Mouse (Mus musculus): Measurements from ENCODE around the gene Mxd1. TPM values are rescaled to one million over a fixed set of nuclear protein-coding genes. Genes with fewer than 3 reads are reported as not detected.

Gene Mxd1
- polyA plus RNA-seq, 1 experiment from 2014 or later = 11.2 TPM

DNA sequence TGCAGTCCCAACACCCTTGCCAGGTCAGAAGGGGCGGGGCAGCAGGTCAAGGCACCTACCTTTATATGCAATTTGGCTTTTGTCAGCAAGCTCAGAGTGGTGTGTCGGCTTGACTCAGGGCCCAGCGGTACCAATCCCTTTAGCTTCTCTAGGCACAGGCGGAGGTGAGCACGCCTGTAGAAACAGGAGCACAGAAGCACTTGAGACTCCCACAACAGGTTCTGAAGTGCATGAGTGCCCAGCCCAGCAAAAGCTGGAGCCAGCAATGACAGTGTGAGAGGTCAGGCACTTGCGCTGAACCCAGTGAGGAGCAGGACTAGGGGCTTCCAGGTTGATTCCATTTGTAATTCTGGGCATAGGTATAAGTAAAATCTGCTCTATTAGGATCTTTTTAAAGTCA is 15.9 kb downstream of the Mxd1 start:
- no peak for DNase-seq (ENCODE audit: low spot score)

DNA sequence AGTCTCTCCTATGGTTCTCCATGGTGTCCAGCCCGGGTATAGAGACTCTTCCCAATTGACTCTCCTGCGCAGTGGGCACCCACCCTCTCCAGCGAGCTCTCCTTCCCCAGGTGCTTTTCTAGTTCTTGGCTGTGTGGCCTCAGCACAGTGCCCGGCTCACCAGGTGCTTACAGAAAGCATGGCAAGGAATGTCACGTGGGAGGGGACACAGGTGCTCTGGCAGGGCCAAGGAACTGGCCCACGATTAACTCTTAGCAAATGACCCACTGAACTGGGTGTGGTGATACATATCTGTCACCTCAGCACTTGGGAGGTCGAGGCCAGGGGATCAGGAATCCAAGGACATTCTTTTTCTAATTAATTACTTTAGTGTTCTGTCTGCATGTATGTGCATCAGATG is 22.8 kb downstream of the Mxd1 start:
- no peak for DNase-seq (ENCODE audit: low spot score)

DNA sequence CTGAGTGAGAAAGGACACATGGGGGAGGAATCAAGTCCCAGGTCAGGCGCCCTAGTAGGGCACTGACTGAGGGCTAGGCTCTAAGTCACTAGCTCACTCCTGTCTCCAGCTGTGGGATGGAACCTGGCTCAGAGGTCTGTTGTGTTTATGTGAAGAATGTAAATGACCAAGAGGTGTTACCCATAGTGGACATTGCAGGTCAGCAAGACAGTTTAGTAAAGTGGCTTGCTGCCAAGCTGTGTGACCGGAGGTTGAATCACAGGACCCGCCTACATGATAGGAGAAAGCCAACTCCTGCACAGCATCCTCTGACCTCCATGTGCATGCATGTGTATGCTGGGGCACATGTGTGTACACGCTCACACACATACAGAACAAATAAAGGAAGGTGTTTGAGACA is 23.4 kb downstream of the Mxd1 start:
- DNase-seq (ENCODE audit: low spot score) = no peak

DNA sequence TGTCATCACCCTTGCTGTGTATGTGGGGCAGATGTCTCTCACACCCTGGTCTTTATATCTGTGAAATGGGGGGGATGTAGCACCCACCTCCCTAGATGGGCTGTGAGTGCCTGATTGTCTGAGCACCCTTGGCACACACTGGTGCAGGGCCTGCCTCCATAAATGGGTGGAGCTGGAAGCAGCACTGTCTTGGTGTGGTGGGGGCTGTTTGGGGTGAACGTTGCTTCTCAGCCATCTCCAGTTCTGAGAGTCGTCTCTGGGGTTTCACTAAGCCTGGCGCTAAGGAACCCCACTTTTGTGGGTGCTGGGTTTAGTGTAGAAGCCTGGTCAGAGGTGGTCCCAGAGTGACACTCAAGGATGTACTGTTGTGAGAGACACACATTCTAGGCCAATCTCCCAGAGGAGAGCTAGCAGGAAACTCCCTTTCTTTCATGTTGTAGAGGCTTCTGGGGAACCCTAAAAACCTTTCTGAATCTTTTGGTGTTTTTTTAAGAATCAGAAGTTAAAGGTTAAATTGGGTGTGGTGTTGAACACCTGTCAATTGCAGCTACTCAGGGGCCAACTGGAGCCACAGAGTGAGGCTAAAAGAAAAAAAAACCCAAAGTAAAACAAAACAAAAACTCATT is 24.1 kb downstream of the Mxd1 start:
- peak; percentile 35 for DNase-seq (ENCODE audit: low spot score)

DNA sequence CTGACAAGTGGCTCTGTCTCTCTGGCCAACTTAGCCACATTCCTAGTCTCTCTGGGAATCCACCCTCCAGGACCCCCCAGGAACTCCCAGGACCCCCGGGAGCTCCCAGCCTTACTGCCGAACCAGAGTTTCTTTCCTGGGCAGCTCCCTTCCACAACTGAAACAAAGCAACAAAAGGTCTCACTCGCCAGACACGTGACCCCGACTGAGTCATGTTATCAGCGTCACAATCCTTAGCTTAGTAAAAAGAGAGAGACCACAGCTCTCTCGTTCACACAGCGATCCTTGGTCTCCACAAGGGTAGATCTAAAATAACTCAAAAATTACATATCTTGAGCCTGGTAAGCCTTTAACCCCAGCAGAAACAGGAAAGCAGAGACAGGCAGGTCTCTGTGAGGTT is 27.2 kb downstream of the Mxd1 start:
- DNase-seq (ENCODE audit: low spot score) = no peak

DNA sequence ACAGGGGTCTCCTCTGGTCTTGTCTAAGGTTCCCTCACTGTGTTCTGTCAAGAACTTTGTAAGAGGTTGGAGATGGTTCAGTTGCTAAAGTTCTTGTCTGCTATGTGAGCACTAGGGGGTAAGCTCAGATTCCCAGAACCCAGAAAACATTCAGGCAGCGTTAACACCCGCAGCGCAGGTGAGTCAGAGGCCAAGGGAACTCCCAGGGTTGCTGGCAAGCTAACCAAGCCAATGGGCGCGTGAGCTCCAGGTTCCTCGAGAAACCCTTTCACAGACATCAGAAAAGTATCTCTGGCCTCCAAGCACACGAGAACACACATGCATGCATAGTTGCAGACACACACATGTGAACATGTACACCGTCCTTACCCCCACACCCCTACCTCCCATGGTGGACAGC is 28.2 kb downstream of the Mxd1 start:
- DNase-seq (ENCODE audit: low spot score) = no peak

DNA sequence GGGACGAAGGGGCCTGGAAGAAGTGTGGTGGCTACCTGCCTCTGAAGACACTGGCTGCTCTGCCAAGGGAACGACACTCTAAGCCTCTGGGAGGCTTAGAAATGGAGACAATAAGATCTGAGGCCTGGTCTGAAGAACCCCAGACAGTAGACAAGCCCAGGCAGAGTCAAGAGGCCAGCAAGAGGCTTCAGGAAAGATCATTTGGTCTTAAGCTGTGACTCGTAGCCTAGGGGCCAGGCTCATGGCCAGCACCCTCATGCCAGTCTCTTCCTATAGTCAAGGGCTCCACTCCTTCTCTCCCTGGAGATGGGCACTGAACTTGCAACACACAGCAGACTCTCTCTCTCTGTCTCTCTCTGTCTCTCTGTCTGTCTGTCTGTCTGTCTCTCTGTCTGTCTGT is 28.8 kb downstream of the Mxd1 start:
- no peak for DNase-seq (ENCODE audit: low spot score)

DNA sequence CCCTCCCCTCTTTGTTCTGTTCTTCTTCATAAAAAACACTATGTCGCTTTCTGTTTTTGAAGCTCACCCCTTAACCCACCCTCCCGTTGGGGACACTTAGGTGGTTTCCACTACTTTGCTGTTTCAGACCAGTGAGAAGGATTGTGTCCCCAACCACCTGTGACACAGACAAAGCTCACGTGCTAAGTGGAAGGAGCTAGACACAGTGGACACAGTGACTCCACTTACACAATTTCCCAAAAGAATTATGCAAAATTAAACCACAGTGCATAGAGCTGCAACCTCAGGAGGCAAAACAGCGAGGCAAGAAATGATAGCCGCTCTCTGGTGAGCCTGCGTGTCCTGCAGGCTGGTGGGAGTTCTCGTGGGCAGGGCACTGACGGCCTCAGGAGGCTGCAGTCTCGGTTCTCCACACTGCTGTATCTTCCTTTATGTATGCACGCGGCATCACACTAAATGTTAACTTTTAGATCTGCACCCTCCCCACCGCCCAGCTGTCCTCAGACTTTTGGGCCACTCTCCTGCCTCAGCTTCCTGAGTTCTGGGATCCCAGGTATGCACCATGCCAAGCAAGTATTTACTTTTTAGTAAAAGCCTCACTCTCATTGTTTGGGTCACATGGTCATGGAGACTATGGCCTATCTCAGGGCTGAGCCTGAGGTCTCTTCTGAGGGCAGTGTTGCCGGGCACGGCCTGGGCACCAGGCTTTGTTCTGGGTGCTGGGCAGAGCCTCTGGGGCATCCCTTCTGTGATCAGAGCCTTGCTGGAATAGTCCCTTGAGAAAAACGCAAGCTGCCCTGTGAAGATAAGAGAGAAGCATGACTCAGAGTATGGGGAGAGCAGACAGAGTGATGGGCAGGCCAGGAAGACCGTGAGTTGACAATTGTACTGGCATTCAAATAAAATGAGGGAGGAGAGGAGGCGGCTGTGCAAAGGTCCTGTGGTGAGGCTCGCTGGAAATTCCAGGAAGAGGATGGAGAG is 29.5 kb downstream of the Mxd1 start:
- no peak for DNase-seq (ENCODE audit: low spot score)

DNA sequence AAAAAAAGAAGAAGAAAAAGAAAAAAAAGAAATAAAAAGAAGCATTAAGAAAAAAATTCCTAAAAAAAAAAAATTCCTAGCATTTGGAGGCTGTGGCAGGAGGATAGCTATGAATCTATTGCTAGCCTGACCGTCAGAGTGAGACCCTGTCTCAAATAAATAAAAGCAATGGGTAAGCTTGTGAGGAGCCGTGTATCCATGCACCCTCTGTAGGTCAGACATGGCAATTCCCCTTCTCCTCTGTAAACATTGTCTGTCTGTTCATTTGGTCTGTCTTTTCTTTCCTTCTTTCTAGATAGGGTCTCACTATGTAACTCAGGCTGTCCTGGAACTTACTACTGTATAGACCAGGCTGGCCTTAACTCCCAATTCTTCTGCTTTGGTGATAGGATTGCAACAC is 30.5 kb downstream of the Mxd1 start:
- no peak for DNase-seq (ENCODE audit: low spot score)

DNA sequence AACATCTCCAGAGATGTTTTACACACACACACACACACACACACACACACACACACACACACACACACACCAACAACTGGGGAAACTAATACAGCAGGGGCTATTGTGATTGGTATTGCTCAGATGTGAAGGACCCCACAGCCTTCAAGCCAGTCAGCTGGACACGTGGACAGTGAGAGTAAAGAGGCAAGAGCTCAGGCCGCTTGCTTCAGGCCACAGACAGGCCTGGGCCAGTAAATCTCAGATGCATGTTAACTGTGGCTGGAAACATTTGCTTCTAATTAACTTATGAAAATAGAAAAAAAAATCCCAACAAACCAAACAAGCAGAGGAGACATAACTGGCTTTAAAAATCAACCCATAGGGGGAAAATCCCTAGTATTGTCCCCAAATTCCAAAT is 31.1 kb downstream of the Mxd1 start:
- DNase-seq (ENCODE audit: low spot score) = no peak

DNA sequence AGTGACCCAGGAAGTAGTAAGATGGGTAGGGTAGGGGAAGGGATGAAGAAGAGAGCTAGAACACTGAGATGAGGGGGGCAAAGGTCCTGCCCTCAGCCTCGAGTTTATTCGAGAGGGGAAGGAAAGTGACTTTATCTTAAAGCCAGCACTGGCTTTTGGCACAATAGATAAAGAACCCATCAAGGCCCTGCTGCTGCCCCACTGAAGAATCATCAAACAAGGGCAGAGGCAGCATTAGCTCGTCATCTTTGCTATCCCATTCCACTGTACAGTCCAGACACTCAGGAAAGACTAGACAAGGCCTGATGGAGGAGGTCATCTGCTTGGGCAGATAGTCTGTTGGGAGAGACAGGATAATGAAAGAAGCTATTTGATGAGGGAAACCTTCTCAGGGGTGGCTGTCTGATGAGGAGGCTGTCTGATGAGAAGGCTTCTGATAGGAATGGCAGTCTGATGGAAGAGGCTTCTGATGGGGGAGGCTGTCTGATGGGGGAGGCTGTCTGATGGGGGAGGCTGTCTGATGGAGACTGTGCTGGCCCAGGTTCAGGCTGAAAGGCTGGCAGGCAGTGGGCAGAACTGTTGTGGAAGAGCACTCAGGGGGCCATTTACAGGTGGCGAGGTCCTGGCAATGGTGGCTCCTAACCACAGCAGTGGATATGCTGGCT is 31.7 kb downstream of the Mxd1 start:
- no peak for DNase-seq (ENCODE audit: low spot score)

DNA sequence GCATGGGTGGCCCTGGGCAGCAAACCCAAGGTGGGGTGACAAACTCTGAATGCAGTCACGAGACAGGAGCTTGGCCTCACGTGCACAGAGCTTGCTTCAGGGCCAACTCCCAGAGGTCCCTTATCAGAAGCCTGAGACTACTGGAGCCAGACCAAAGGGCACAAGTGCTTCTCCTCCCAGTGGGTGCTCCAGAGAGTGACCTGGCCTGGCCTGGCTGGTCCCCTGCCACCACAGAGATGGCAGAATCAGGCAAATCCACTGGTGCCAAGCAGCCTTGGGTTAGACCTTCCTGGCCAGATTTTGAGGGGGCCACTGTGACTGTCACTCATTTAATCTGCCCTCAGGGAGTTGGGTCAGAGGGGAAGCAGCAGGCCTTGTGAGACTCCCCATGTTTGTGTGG is 32.5 kb downstream of the Mxd1 start:
- DNase-seq (ENCODE audit: low spot score) = no peak

DNA sequence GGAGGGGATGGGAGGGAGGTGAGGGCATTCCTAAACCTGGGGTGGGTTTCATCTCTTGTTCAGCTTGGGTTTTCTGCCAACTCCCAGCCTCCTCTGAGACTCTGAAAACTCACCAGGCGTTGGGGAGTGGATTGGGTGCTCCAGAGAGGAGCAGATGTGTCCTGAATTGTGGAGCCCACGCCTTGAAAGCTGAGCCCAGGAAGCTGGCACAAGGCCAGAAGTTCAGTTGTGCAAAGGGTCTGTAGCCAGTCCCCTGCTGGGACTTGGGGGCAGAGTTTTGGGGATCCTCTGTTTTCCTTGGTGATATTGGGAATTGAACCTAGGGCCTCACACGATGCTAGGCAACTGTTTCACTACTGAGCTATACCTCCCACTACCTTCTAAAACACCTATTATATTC is 38.8 kb downstream of the Mxd1 start:
- DNase-seq (ENCODE audit: low spot score) = no peak

DNA sequence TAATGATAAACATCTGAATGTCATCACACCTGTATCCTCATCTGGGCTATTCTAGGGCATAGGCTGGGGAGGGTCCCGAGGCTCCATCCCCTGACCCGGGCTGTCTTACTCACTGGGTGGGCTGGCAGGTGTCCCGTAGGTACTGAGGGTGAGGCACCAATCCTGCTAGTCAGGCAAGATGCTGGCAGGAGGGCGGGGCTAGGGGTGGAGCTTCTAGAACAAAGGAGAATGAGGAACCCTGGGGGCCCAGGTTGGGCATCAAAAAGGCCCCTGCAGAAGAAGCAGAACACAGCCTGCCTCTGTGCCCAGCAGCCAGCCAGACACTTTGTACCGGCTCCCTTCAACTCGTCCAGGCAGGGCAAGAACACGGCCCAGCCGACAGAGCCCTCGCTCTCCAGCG is 41.0 kb downstream of the Mxd1 start, which contains the start of gene Asprv1:
Gene Asprv1, plus strand, starts transcription at position 219 of the 400 bp plus-strand sequence.
- peak; percentile 42 for DNase-seq (ENCODE audit: low spot score)

DNA sequence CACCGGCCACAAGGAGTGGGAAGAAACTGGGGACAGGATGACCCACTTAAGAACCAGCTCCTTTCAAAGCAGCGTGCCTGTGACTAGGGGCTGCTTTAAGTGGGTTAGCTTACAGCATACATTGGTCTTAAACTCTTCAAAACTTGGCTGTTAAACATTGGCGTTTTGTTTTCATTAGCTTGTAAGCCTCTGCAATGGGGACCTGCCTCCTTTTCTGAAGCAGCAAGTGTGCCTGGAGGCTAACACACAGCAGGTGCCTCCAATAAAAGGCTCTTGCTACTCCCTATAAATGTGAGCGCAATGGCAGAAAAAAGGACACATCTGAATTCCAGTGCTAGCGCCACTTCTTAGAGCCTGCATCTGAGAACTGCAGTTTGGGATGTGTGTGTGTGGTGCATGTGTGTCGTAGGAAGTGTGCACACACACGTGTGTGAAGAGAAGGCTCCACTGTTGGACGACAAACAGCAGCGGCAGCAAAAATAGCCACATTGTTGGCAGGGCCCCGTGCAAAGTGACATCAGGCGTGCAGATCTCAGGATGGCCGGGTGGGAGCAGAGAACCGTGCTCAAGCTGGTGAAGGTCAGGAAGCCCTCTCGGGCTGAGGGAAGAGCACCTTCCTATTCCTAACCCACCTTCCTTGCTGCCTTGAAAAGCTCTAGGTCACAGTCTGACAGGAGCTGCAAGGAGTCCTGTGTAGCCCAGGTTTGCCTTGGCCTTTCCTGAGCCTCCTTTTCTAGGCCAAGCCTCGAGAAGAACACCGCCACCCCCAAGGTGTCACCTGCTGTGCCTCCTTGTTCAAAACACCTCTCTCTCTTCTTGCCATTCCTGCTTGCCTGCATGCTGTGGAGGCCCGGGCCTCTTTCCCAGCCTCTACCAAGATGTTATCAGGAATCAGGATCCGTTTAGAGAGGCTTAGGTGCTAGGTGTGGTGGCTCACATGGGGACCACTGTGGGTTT is 44.6 kb downstream of the Mxd1 start:
- no peak for DNase-seq (ENCODE audit: low spot score)

DNA sequence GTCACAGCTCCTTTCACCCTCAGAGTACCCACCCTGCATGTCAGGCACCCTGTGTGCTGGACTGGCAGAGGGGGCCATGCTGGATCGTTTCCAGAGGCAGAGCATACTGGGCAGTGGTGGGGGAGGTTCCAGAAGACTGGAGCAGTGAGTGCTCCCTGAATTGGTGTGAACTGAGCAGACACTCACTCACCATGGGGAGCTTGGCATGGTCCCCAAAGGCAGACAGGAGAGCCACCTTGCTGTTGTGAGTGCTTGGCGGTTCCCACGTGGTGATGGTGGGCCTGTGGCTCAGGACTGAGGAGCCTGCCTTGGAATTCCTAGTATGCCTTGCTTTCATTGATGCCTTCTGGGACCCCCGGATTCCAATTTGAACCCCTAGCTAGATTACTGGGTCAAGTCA is 45.8 kb downstream of the Mxd1 start:
- DNase-seq (ENCODE audit: low spot score) = no peak

DNA sequence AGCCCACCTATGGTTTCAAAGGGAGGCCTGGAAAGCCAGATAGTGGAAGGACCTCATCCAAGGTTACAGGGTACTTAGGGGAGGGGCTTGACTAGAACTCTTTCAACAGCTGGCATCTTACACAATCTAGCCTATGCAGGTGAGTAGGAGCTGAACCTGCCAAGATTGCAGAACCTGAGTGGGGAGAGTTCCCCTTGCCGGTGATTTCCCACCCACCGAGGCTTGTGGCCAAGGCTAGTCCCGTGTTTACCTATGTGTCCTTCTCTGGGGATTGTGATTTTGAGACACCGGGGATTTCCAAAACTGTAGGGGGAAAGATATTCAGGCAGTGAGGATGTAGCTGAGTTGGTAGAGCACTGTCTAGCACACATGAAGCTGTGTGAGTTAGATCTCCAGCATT is 53.7 kb downstream of the Mxd1 start:
- DNase-seq (ENCODE audit: low spot score) = no peak

DNA sequence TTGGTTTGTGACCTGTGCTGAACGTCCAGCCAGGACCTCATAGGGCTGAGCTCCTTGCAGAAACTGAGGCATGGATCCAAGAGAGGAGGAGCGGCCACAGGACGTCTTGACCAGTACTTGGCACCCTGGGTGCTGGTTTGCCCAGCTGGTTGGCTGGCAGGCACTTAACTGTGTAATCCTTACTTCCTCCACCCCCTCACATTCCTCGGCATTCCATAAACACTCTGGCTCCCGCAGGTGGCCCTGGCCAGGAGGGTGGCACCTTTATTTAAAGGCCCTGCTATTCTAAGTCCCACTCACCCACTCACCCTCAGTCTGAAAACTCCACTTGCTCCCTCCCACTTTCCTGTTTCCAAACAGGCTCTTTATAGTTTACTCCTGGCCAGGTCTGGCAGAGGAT is 58.2 kb downstream of the Mxd1 start:
- no peak for DNase-seq (ENCODE audit: low spot score)

DNA sequence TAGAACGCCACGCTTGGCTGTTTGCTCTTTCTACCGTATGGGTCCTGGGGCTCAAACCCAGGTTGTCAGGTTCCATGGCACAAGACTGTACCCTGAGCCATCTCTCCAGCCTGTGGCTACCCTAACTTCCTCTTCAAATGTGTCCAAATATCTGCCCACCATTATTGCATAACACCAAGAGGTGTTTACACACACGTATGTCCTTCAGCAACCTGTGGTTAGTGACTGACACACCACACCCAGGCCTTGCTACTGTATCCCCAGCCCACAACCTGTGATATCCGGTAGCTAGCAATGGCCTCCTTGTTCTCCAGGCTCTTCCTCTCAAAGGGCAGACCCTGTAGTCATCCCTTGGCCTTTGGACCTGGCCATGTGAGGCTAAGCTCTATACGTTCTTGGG is 59.7 kb downstream of the Mxd1 start:
- DNase-seq (ENCODE audit: low spot score) = no peak

DNA sequence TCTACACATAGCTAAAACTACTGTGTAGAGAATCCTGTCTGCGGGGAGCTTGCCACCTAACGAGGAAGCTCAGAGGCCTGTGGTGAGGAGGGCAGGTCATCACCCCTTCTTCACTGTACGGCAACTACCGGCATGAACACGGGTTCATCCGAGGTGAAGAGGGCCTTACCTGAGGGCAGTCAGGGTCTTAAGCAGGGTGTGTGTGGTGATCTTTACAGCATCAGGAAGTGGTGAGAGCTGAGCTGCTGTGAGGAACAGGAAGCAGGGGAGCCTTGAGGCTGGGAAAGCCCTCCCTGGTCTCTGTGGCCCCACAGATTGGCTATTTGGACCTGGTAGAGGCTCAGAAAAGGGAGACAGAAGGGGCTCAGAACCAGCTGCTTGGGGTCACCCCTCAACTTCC is 61.5 kb downstream of the Mxd1 start:
- peak; percentile 69 for DNase-seq (ENCODE audit: low spot score)

DNA sequence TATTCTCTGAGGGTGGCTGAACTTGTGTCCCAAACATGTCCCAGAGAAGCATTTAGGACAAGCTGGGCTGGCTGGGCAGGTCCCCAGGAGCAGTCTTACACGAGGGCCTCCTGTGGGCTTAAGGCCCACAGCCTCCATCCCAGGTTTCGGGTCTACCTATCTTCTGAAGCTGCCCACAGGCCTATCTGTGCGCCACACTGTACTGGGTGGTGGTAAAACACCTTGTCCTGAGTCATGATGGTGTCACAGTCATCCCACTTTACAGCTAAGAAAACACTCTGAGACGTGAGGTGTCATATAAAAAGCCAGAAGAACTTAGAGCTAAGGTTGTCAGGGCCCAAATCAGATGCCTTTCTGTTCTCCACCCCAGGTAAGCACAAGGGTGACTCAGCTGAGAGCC is 62.7 kb downstream of the Mxd1 start:
- no peak for DNase-seq (ENCODE audit: low spot score)
